Mouse (Mus musculus) stomach, embryonic 14.5 days (tissue): ENCODE data around the gene Olfr231. TPM values are rescaled to one million over a fixed set of nuclear protein-coding genes. Genes with fewer than 3 reads are reported as not detected.

Experiments
- ATAC-seq: fragments of 200-750 bp; cut with Nextera tagmentation; 2 replicates; pipeline ENCODE4 v1.8.0; 2017; ENCODE audit warnings: low read depth, moderate TSS enrichment; ENCODE audit not compliant: insufficient number of reproducible peaks, insufficient read depth, low FRiP score
- H3K27ac ChIP-seq: fragments of 300-500 bp; sonication (generic); 2 replicates; pipeline ENCODE4 v1.5.1; 2014; ENCODE audit warnings: mild to moderate bottlenecking, low read length, moderate library complexity, mixed read lengths
- H3K27me3 ChIP-seq: fragments of 300-500 bp; sonication (generic); 2 replicates; pipeline ENCODE4 v1.6.1; 2014; ENCODE audit warnings: low read length, control low read depth, mixed read lengths; ENCODE audit not compliant: control insufficient read depth, insufficient read depth
- H3K36me3 ChIP-seq: fragments of 300-500 bp; sonication (generic); 2 replicates; pipeline ENCODE4 v1.6.1; 2014; ENCODE audit warnings: mild to moderate bottlenecking, control low read depth, low read length, moderate library complexity, mixed read lengths; ENCODE audit not compliant: control insufficient read depth, insufficient read depth
- H3K4me1 ChIP-seq: fragments of 300-500 bp; sonication (generic); 2 replicates; pipeline ENCODE4 v1.6.1; 2014; ENCODE audit warnings: low read length, control low read depth, mixed read lengths; ENCODE audit not compliant: control insufficient read depth, insufficient read depth
- H3K4me2 ChIP-seq: fragments of 300-500 bp; sonication (generic); replicated peaks from 2 replicates; pipeline ENCODE4 v1.6.1; 2014; ENCODE audit warnings: low read depth, low read length, control low read depth
- H3K4me3 ChIP-seq: fragments of 300-500 bp; sonication (generic); 2 replicates; pipeline ENCODE4 v1.5.1; 2014; ENCODE audit warnings: low read depth, low read length, control low read depth
- H3K9ac ChIP-seq: fragments of 300-500 bp; sonication (generic); replicated peaks from 2 replicates; pipeline ENCODE4 v1.6.1; 2014; ENCODE audit warnings: low read depth, mild to moderate bottlenecking, control low read depth, low read length, moderate library complexity, mixed read lengths
- H3K9me3 ChIP-seq: fragments of 300-500 bp; sonication (generic); 2 replicates; pipeline ENCODE4 v1.6.1; 2016; ENCODE audit warnings: low read depth, low read length, control low read depth; ENCODE audit not compliant: control insufficient read depth
- WGBS: fragments of 180-500 bp; shearing (Covaris S2); extraction: QIAGEN DNeasy Blood & Tissue Kit; methylation state at CpG from one replicate; pipeline ENCODE4 v1.1.7; 2014; 5-methylcytosine and 5-hydroxymethylcytosine counted together
- polyA plus RNA-seq: library from polyadenylated mRNA; unstranded; fragments of >200 nt; fragmentation: Nextera tagmentation; extraction: Ambion mirVana; gene quantifications from 2 replicates; pipeline ENCODE4 v1.2.1, GENCODE M21; 2014

Olfr231 gene
- not detected in 2 replicates for polyA plus RNA-seq

- Histone ChIP-seq H3K4me1 (no peaks in the 10 kb centered on the region), H3K27ac (no peak within 1 kb of the TSS), H3K4me2 (no peak within 1 kb of the TSS), H3K4me3 (no peak within 1 kb of the TSS), H3K9ac (no peak within 1 kb of the TSS), H3K36me3 (no peaks in the 10 kb centered on the region), H3K9me3 (no peaks in the 10 kb centered on the region), H3K27me3 (no peaks in the 10 kb centered on the region)
- ATAC-seq: no peak
- WGBS: 45% methylated on average over 2 of the region's 2 CpGs
Measured at GRCm38 (mm10) chr1:174121062-174121461, at the start of gene Olfr231. TSS of gene Olfr231 (minus strand) at chr1:174121162.

DNA sequence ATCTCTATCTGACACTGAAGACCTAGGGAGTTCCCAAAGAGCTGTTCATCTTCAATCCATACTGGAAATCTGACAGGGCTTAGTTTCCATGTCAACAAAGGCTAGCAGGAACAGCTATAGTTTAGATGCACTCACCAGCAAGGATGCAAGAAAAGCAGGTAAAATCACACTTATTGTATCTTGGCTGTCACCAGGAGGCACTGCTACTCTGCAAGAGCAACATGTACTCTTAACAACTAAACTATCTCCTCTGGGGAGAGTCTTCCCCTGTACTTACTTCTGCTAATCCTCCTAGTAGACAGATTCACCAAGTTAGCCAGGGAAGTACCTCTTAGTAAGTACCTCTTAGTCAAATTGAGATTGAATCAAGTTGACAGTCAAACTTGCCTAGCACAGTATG, 48.1 kb upstream of the Olfr231 start:
- H3K27me3 ChIP-seq: no peaks in the 10 kb centered on the region
- ATAC-seq: no peak
- H3K27ac ChIP-seq: no peak overlapping the region
- no peaks in the 10 kb centered on the region for H3K4me1 ChIP-seq
- H3K9ac ChIP-seq: no peak overlapping the region
- H3K4me3 ChIP-seq: no peak overlapping the region
- H3K4me2 ChIP-seq: no peak overlapping the region
- no peaks in the 10 kb centered on the region for H3K36me3 ChIP-seq
- H3K9me3 ChIP-seq: no peaks in the 10 kb centered on the region

DNA sequence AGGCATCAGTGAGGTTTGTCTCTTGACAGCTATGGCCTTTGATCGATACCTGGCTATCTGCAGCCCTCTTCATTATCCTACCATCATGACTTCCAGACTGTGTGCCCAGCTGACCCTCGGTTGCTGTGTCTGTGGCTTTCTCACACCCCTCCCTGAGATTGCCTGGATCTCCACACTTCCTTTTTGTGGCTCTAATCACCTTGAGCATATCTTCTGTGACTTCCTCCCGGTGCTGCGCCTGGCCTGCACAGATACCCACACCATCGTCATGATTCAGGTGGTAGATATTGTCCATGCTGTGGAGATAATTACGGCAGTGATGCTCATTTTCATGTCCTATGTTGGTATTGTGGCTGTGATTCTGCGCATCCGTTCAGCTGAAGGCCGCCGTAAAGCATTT, 38.1 kb upstream of the Olfr231 start:
- no peak overlapping the region for H3K4me3 ChIP-seq
- no peak overlapping the region for H3K9ac ChIP-seq
- H3K27me3 ChIP-seq: no peaks in the 10 kb centered on the region
- no peaks in the 10 kb centered on the region for H3K36me3 ChIP-seq
- WGBS: 89% methylated on average over 10 of the region's 10 CpGs
- H3K27ac ChIP-seq: no peak overlapping the region
- no peaks in the 10 kb centered on the region for H3K9me3 ChIP-seq
- no peaks in the 10 kb centered on the region for H3K4me1 ChIP-seq
- H3K4me2 ChIP-seq: no peak overlapping the region
- no peak for ATAC-seq

DNA sequence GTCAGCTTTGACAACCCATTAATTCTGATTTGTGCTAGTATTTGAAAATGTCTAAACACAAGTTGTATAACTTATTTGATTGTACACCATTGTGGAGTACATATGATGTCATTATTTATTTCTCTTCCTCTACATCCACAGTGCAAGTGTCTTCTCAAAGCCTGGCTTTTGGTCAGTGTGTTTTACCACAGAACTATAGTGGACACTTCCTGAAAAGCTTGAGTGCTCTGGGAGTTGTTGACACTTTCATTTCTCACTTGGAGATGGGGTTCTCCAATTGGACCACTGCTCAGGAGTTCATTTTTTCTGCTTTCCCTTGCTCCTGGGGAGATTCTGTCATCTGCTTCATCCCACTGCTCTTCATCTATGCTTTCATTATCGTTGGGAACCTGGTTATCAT, 37.5 kb upstream of the Olfr231 start:
- Histone ChIP-seq H3K9ac (no peak overlapping the region), H3K9me3 (no peaks in the 10 kb centered on the region), H3K4me3 (no peak overlapping the region), H3K27ac (no peak overlapping the region), H3K4me1 (no peaks in the 10 kb centered on the region), H3K27me3 (no peaks in the 10 kb centered on the region), H3K36me3 (no peaks in the 10 kb centered on the region), H3K4me2 (no peak overlapping the region)
- WGBS: 88% methylated on average over 1 of the region's 1 CpGs
- no peak for ATAC-seq

GRCm38 (mm10) chr1:174157622-174158021, 36.7 kb upstream of the Olfr231 start:
- WGBS: 89% methylated on average over 3 of the region's 3 CpGs
- Histone ChIP-seq H3K9me3 (no peaks in the 10 kb centered on the region), H3K4me2 (no peak overlapping the region), H3K9ac (no peak overlapping the region), H3K36me3 (no peaks in the 10 kb centered on the region), H3K4me3 (no peak overlapping the region), H3K4me1 (no peaks in the 10 kb centered on the region), H3K27me3 (no peaks in the 10 kb centered on the region), H3K27ac (no peak overlapping the region)
- ATAC-seq: no peak

GRCm38 (mm10) chr1:174155333-174155732, 34.4 kb upstream of the Olfr231 start, which contains the start of gene Olfr420:
TSS of gene Olfr420 (plus strand) at chr1:174155633.
- Histone ChIP-seq H3K36me3 (no peaks in the 10 kb centered on the region), H3K27me3 (no peaks in the 10 kb centered on the region), H3K4me3 (no peak within 1 kb of the TSS), H3K4me2 (no peak within 1 kb of the TSS), H3K4me1 (no peaks in the 10 kb centered on the region), H3K9me3 (no peaks in the 10 kb centered on the region), H3K27ac (no peak within 1 kb of the TSS), H3K9ac (no peak within 1 kb of the TSS)
- no peak for ATAC-seq
- WGBS: 74% methylated on average over 1 of the region's 1 CpGs

GRCm38 (mm10) chr1:174149289-174149688, 28.3 kb upstream of the Olfr231 start:
- H3K9me3 ChIP-seq: no peaks in the 10 kb centered on the region
- 83% methylated on average over 2 of the region's 2 CpGs for WGBS

DNA sequence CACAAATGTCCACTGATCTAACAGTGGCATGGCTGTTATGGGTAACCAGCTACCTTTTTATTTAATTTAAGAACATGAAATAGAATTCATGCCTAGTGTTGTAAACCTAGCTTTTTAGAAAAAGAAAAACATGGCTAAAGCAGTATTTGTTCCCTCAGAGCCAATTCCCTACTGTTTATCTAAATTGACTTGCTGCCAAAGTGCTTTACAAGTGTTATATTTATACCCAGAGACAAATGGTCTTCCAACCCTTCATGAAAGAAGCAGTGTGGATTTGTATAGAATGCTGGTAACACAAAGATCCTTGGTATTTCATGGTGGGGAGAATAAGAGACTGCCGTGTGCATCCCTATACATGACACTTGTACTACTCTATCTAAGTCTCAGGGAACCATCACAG, 25.7 kb upstream of the Olfr231 start:
- Histone ChIP-seq H3K9me3 (no peaks in the 10 kb centered on the region), H3K27ac (no peak overlapping the region), H3K4me2 (no peak overlapping the region), H3K4me3 (no peak overlapping the region), H3K27me3 (no peaks in the 10 kb centered on the region), H3K36me3 (no peaks in the 10 kb centered on the region), H3K9ac (no peak overlapping the region), H3K4me1 (no peaks in the 10 kb centered on the region)
- 65% methylated on average over 1 of the region's 1 CpGs for WGBS
- ATAC-seq: no peak

More at GRCm38 (mm10) chr1:174149289-174149688, 28.3 kb upstream of the Olfr231 start:
- no peak overlapping the region for H3K4me2 ChIP-seq
- H3K4me1 ChIP-seq: no peaks in the 10 kb centered on the region
- no peak overlapping the region for H3K27ac ChIP-seq
- no peak overlapping the region for H3K9ac ChIP-seq
- H3K27me3 ChIP-seq: no peaks in the 10 kb centered on the region
- H3K4me3 ChIP-seq: no peak overlapping the region
- no peak for ATAC-seq
- H3K36me3 ChIP-seq: no peaks in the 10 kb centered on the region

- no peak for ATAC-seq
- no peak overlapping the region for H3K9ac ChIP-seq
- H3K27ac ChIP-seq: no peak overlapping the region
- no peak overlapping the region for H3K4me2 ChIP-seq
- H3K9me3 ChIP-seq: no peaks in the 10 kb centered on the region
- H3K4me3 ChIP-seq: no peak overlapping the region
- 73% methylated on average over 2 of the region's 2 CpGs for WGBS
- no peaks in the 10 kb centered on the region for H3K27me3 ChIP-seq
- H3K36me3 ChIP-seq: no peaks in the 10 kb centered on the region
- H3K4me1 ChIP-seq: no peaks in the 10 kb centered on the region
Measured at GRCm38 (mm10) chr1:174141384-174141783, 20.4 kb upstream of the Olfr231 start.
